Mouse (Mus musculus): ENCODE data around the gene Hist1h4m. TPM values are rescaled to one million over a fixed set of nuclear protein-coding genes. Genes with fewer than 3 reads are reported as not detected.

Gene Hist1h4m
- polyA plus RNA-seq, 2 experiments, result not detected

DNA sequence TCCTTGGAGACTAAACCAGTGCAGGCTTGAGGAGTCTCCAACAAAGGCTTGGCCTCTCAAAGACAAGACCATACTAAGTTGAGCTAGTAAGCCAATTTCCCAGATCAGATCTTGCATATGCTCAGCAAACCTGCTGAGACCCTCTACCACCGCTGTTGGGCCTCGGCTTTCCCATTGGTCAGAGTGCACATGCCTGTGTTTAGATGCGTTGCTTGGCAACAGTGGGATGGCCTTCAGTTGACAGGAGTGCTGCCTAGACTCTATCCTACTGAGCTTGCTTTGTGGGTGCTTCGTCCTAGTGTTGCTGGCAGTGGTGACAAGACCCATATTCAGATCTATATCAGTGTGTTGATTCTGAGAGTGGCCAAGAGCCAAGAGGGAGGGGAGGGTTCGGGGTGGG lies 50.1 kb downstream of the Hist1h4m start:
- H3K9me3 ChIP-seq (ENCODE audit: control insufficient read depth, low read length), result no peaks in the 10 kb centered on the region
- H3K4me3 ChIP-seq (replicated peaks; ENCODE audit: low read length), result no peak overlapping the region
- no peak overlapping the region for H3K4me2 ChIP-seq (replicated peaks; ENCODE audit: low read depth, low read length, severe bottlenecking)
- H3K9ac ChIP-seq (ENCODE audit: low read depth, low read length, severe bottlenecking), result no peak overlapping the region
- no peak for DNase-seq (ENCODE audit: low spot score)
- no peaks in the 10 kb centered on the region for H3K4me1 ChIP-seq (ENCODE audit: control insufficient read depth, insufficient read depth, low read length)
- no peaks in the 10 kb centered on the region for H3K27me3 ChIP-seq (ENCODE audit: control insufficient read depth, insufficient read depth, low read length)
- H3K36me3 ChIP-seq (ENCODE audit: control insufficient read depth, insufficient read depth, low read length), result no peaks in the 10 kb centered on the region
- TF ChIP-seq POLR2A (IDR thresholded peaks at IDR 0.05; ENCODE audit: borderline replicate concordance, extremely low read depth, insufficient read depth, insufficient read length), result no peak
- no peak for ATAC-seq (ENCODE audit: low FRiP score, low read depth)
- no peak overlapping the region for H3K27ac ChIP-seq (replicated peaks; ENCODE audit: low read depth, low read length)
- 27% methylated on average over 5 of the region's 5 CpGs for WGBS

Small RNAs within 50 kb of the gene (microRNA-seq; reads per million reads assigned to microRNA genes)
- gene Gm19658, result not detected
- not detected for gene Gm44346
- not detected for gene Gm44466

Other genes starting within 250 kb of the Hist1h4m start
Only the 30 nearest of the 31 such genes appear.
- not detected in 2 replicates for gene Olfr1364, start 230.0 kb upstream of the Hist1h4m start, polyA plus RNA-seq (2012; rRNA removed)
- not detected in 2 replicates for gene Olfr1364, start 230.0 kb upstream of the Hist1h4m start, polyA plus RNA-seq (2014; fragmentation: Nextera tagmentation; extraction: Ambion mirVana)
- gene Olfr1362, start 197.7 kb upstream of the Hist1h4m start, polyA plus RNA-seq (2012; rRNA removed), result not detected in 2 replicates
- not detected in 2 replicates for gene Olfr1362, start 197.7 kb upstream of the Hist1h4m start, polyA plus RNA-seq (2014; fragmentation: Nextera tagmentation; extraction: Ambion mirVana)
- not detected in 2 replicates for gene Olfr11, start 169.2 kb upstream of the Hist1h4m start, polyA plus RNA-seq (2012; rRNA removed)
- gene Olfr11, start 169.2 kb upstream of the Hist1h4m start, polyA plus RNA-seq (2014; fragmentation: Nextera tagmentation; extraction: Ambion mirVana), result not detected in 2 replicates
- not detected in 2 replicates for gene Olfr1361, start 148.4 kb upstream of the Hist1h4m start, polyA plus RNA-seq (2012; rRNA removed)
- gene Olfr1361, start 148.4 kb upstream of the Hist1h4m start, polyA plus RNA-seq (2014; fragmentation: Nextera tagmentation; extraction: Ambion mirVana), result not detected in 2 replicates
- not detected in 2 replicates for gene Olfr1360, start 134.3 kb upstream of the Hist1h4m start, polyA plus RNA-seq (2012; rRNA removed)
- gene Olfr1360, start 134.3 kb upstream of the Hist1h4m start, polyA plus RNA-seq (2014; fragmentation: Nextera tagmentation; extraction: Ambion mirVana), result not detected in 2 replicates
- gene Olfr1359, start 113.6 kb upstream of the Hist1h4m start, polyA plus RNA-seq (2012; rRNA removed), result not detected in 2 replicates
- not detected in 2 replicates for gene Olfr1359, start 113.6 kb upstream of the Hist1h4m start, polyA plus RNA-seq (2014; fragmentation: Nextera tagmentation; extraction: Ambion mirVana)
- gene Hist1h2bl, start 95.6 kb upstream of the Hist1h4m start, polyA plus RNA-seq (2012; rRNA removed), result 15.9 and 20.8 TPM in 2 replicates
- gene Hist1h2bl, start 95.6 kb upstream of the Hist1h4m start, polyA plus RNA-seq (2014; fragmentation: Nextera tagmentation; extraction: Ambion mirVana), result 2.4 and 4.4 TPM in 2 replicates
- 17.5 and 34.8 TPM in 2 replicates for gene Hist1h2ai, start 95.3 kb upstream of the Hist1h4m start, polyA plus RNA-seq (2012; rRNA removed)
- 30.7 and 38.1 TPM in 2 replicates for gene Hist1h2ai, start 95.3 kb upstream of the Hist1h4m start, polyA plus RNA-seq (2014; fragmentation: Nextera tagmentation; extraction: Ambion mirVana)
- gene Hist1h3h, start 94.1 kb upstream of the Hist1h4m start, polyA plus RNA-seq (2012; rRNA removed), result 34.5 and 61.8 TPM in 2 replicates
- 18.4 and 18.6 TPM in 2 replicates for gene Hist1h3h, start 94.1 kb upstream of the Hist1h4m start, polyA plus RNA-seq (2014; fragmentation: Nextera tagmentation; extraction: Ambion mirVana)
- 15.1 and 19.3 TPM in 2 replicates for gene Hist1h2bm, start 89.7 kb upstream of the Hist1h4m start, polyA plus RNA-seq (2012; rRNA removed)
- gene Hist1h2bm, start 89.7 kb upstream of the Hist1h4m start, polyA plus RNA-seq (2014; fragmentation: Nextera tagmentation; extraction: Ambion mirVana), result 4.8 and 6.3 TPM in 2 replicates
- 13.7 and 13.8 TPM in 2 replicates for gene Hist1h4j, start 76.7 kb upstream of the Hist1h4m start, polyA plus RNA-seq (2012; rRNA removed)
- gene Hist1h4j, start 76.7 kb upstream of the Hist1h4m start, polyA plus RNA-seq (2014; fragmentation: Nextera tagmentation; extraction: Ambion mirVana), result 1.00 and 1.3 TPM in 2 replicates
- 22.1 and 22.3 TPM in 2 replicates for gene Hist1h4k, start 61.2 kb upstream of the Hist1h4m start, polyA plus RNA-seq (2012; rRNA removed)
- 1.4 and 4.0 TPM in 2 replicates for gene Hist1h4k, start 61.2 kb upstream of the Hist1h4m start, polyA plus RNA-seq (2014; fragmentation: Nextera tagmentation; extraction: Ambion mirVana)
- gene Hist1h2ak, start 57.9 kb upstream of the Hist1h4m start, polyA plus RNA-seq (2012; rRNA removed), result 26.8 and 28.1 TPM in 2 replicates
- gene Hist1h2ak, start 57.9 kb upstream of the Hist1h4m start, polyA plus RNA-seq (2014; fragmentation: Nextera tagmentation; extraction: Ambion mirVana), result 11.0 and 17.9 TPM in 2 replicates
- 15.3 and 18.4 TPM in 2 replicates for gene Hist1h2bn, start 57.6 kb upstream of the Hist1h4m start, polyA plus RNA-seq (2012; rRNA removed)
- 3.2 and 3.4 TPM in 2 replicates for gene Hist1h2bn, start 57.6 kb upstream of the Hist1h4m start, polyA plus RNA-seq (2014; fragmentation: Nextera tagmentation; extraction: Ambion mirVana)
- gene Hist1h1b, start 31.1 kb upstream of the Hist1h4m start, polyA plus RNA-seq (2012; rRNA removed), result 5.9 and 6.7 TPM in 2 replicates
- gene Hist1h1b, start 31.1 kb upstream of the Hist1h4m start, polyA plus RNA-seq (2014; fragmentation: Nextera tagmentation; extraction: Ambion mirVana), result 8.9 and 13.0 TPM in 2 replicates
- gene Hist1h3i, start 28.4 kb upstream of the Hist1h4m start, polyA plus RNA-seq (2012; rRNA removed), result 39.9 and 59.2 TPM in 2 replicates
- gene Hist1h3i, start 28.4 kb upstream of the Hist1h4m start, polyA plus RNA-seq (2014; fragmentation: Nextera tagmentation; extraction: Ambion mirVana), result 142 and 166 TPM in 2 replicates
- gene Hist1h2an, start 24.5 kb upstream of the Hist1h4m start, polyA plus RNA-seq (2012; rRNA removed), result 9.3 and 19.2 TPM in 2 replicates
- gene Hist1h2an, start 24.5 kb upstream of the Hist1h4m start, polyA plus RNA-seq (2014; fragmentation: Nextera tagmentation; extraction: Ambion mirVana), result 6.1 and 8.1 TPM in 2 replicates
- gene Hist1h2bp, start 24.3 kb upstream of the Hist1h4m start, polyA plus RNA-seq (2012; rRNA removed), result 1.8 and 2.2 TPM in 2 replicates
- 1.9 and 2.1 TPM in 2 replicates for gene Hist1h2bp, start 24.3 kb upstream of the Hist1h4m start, polyA plus RNA-seq (2014; fragmentation: Nextera tagmentation; extraction: Ambion mirVana)
- gene Hist1h2bq, start 1.5 kb upstream of the Hist1h4m start, polyA plus RNA-seq (2012; rRNA removed), result 18.4 and 18.7 TPM in 2 replicates
- 20.2 and 24.7 TPM in 2 replicates for gene Hist1h2bq, start 1.5 kb upstream of the Hist1h4m start, polyA plus RNA-seq (2014; fragmentation: Nextera tagmentation; extraction: Ambion mirVana)
- not detected in 2 replicates for gene Hist1h2ao, start 1.3 kb upstream of the Hist1h4m start, polyA plus RNA-seq (2012; rRNA removed)
- gene Hist1h2ao, start 1.3 kb upstream of the Hist1h4m start, polyA plus RNA-seq (2014; fragmentation: Nextera tagmentation; extraction: Ambion mirVana), result 2.1 TPM in 1 of 2 replicates, not detected in the other
- 30.3 and 31.8 TPM in 2 replicates for gene Hist1h4n, start 20.4 kb downstream of the Hist1h4m start, polyA plus RNA-seq (2012; rRNA removed)
- gene Hist1h4n, start 20.4 kb downstream of the Hist1h4m start, polyA plus RNA-seq (2014; fragmentation: Nextera tagmentation; extraction: Ambion mirVana), result 15.6 and 21.5 TPM in 2 replicates
- 60.6 and 133 TPM in 2 replicates for gene Hist1h2ap, start 21.8 kb downstream of the Hist1h4m start, polyA plus RNA-seq (2012; rRNA removed)
- gene Hist1h2ap, start 21.8 kb downstream of the Hist1h4m start, polyA plus RNA-seq (2014; fragmentation: Nextera tagmentation; extraction: Ambion mirVana), result 3,378 and 3,605 TPM in 2 replicates
- gene Hist1h2br, start 22.0 kb downstream of the Hist1h4m start, polyA plus RNA-seq (2012; rRNA removed), result 7.1 and 24.1 TPM in 2 replicates
- 19.2 and 25.2 TPM in 2 replicates for gene Hist1h2br, start 22.0 kb downstream of the Hist1h4m start, polyA plus RNA-seq (2014; fragmentation: Nextera tagmentation; extraction: Ambion mirVana)
- gene Zfp184, start 133.3 kb downstream of the Hist1h4m start, polyA plus RNA-seq (2012; rRNA removed), result 7.5 and 8.3 TPM in 2 replicates
- gene Zfp184, start 133.3 kb downstream of the Hist1h4m start, polyA plus RNA-seq (2014; fragmentation: Nextera tagmentation; extraction: Ambion mirVana), result 12.7 and 17.2 TPM in 2 replicates
- 0.09 and 0.17 TPM in 2 replicates for gene Pom121l2, start 169.4 kb downstream of the Hist1h4m start, polyA plus RNA-seq (2012; rRNA removed)
- 0.11 and 0.18 TPM in 2 replicates for gene Pom121l2, start 169.4 kb downstream of the Hist1h4m start, polyA plus RNA-seq (2014; fragmentation: Nextera tagmentation; extraction: Ambion mirVana)
- gene Prss16, start 198.0 kb downstream of the Hist1h4m start, polyA plus RNA-seq (2012; rRNA removed), result 1.1 and 1.6 TPM in 2 replicates
- 0.51 and 0.57 TPM in 2 replicates for gene Prss16, start 198.0 kb downstream of the Hist1h4m start, polyA plus RNA-seq (2014; fragmentation: Nextera tagmentation; extraction: Ambion mirVana)
- gene Hist1h2ah, start 223.8 kb downstream of the Hist1h4m start, polyA plus RNA-seq (2012; rRNA removed), result 5.5 and 14.9 TPM in 2 replicates
- gene Hist1h2ah, start 223.8 kb downstream of the Hist1h4m start, polyA plus RNA-seq (2014; fragmentation: Nextera tagmentation; extraction: Ambion mirVana), result 6.5 and 22.1 TPM in 2 replicates
- gene Hist1h2bk, start 224.1 kb downstream of the Hist1h4m start, polyA plus RNA-seq (2012; rRNA removed), result 24.6 and 30.5 TPM in 2 replicates
- gene Hist1h2bk, start 224.1 kb downstream of the Hist1h4m start, polyA plus RNA-seq (2014; fragmentation: Nextera tagmentation; extraction: Ambion mirVana), result 6.9 and 7.1 TPM in 2 replicates
- gene Hist1h4i, start 229.6 kb downstream of the Hist1h4m start, polyA plus RNA-seq (2012; rRNA removed), result 31.0 and 39.5 TPM in 2 replicates
- 14.0 and 14.7 TPM in 2 replicates for gene Hist1h4i, start 229.6 kb downstream of the Hist1h4m start, polyA plus RNA-seq (2014; fragmentation: Nextera tagmentation; extraction: Ambion mirVana)
- gene Hist1h2ag, start 231.2 kb downstream of the Hist1h4m start, polyA plus RNA-seq (2012; rRNA removed), result 54.6 and 89.6 TPM in 2 replicates
- 56.7 and 74.1 TPM in 2 replicates for gene Hist1h2ag, start 231.2 kb downstream of the Hist1h4m start, polyA plus RNA-seq (2014; fragmentation: Nextera tagmentation; extraction: Ambion mirVana)